Mouse (Mus musculus): ENCODE measurements at regions not wholly inside any gene's neighbourhood (a gene's known extent, or its start where the extent isn't known, plus 50 kb on each side); places are given as distances from the start of the nearest gene placed in this dataset.
A peak's percentile ranks its signal among the peaks of the same experiment; 100 is the strongest.

DNA sequence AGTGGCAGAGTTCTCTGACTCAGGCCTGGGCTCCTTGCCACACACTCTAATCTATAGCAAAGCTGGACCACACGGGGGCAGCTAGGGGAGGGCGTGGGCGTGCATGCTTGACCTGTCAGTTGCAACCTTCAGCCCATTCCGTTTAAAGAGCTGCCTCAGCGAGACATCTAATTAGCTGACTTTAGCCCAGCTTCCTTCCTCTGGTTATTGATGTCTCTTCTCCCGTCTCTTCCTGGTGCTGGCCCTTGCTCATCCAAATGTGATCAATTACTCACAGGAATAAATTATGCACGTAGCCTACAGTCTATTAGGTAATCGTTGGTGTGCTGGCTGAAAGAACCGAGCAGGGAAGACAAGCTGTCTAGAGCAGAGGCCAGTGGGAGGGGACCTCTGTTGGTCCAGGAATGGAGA, 219.0 kb downstream of the Rplp1 start:
- ATAC-seq (replicated peaks; ENCODE audit: insufficient number of reproducible peaks, low FRiP score, low TSS enrichment, poor library complexity, severe bottlenecking): 0 out of 2 replicates have a peak, but pooled peaks have one; percentile 48

DNA sequence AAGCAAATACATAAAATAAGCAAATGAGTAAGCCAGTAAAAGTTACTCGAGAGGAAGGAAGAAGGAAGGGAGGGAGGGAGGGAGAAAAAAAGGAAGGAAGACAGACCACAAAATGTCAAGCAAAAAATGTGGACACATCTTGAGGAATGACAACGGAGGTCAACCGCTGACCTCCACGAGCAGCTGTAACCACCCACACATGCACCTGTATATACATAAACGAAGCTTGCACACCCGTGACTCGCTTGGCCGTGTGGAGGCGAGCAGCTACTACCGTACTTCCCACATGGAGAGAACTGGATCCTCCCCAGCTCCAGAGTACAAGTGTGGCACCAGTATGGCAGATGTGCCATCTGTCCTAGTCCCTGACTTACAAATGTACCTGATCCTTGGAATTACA, 220.1 kb downstream of the Rplp1 start:
- no peak for ATAC-seq (replicated peaks; ENCODE audit: insufficient number of reproducible peaks, low FRiP score, low TSS enrichment, poor library complexity, severe bottlenecking)

DNA sequence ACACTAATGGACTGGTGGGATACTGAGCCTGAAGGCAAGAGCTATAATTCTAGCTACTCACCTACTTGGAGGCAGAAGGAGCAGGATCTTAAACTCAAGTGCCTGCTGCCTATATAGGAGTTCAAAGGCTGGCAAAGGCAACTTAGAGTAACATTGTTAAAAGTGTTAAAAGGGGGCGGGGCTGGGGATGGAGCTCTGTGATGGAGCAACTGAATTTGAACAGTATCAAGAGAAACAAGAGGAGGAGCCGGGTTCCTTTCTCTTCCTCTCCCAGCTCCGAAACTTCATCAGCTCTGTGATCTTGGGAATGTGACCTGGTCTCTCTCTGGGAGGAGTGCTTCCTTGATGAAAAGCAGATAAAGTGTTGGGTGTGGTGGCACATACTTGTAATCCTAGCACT, 223.6 kb downstream of the Rplp1 start:
- ATAC-seq (replicated peaks; ENCODE audit: insufficient number of reproducible peaks, low FRiP score, low TSS enrichment, poor library complexity, severe bottlenecking): no peak

DNA sequence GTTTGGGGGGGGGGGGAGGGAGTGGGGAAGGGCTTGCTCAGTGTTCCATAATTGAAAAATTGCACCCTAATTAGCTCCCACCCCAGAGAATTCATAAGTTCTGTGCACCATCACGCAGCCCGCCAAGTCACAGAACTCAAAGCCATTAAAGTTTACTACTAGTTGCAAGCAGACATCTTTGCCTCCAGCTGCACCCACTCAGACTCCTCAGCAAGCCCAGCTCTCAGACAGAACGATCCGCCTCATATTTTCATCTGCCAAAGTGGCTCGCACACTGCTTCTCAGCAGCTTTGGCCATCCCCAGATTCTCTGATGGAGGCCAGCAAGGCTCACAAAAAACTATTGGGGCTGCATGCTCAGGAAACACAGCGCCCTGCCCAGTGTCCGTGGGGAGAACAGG, 224.4 kb downstream of the Rplp1 start:
- ATAC-seq (replicated peaks; ENCODE audit: insufficient number of reproducible peaks, low FRiP score, low TSS enrichment, poor library complexity, severe bottlenecking): no peak

DNA sequence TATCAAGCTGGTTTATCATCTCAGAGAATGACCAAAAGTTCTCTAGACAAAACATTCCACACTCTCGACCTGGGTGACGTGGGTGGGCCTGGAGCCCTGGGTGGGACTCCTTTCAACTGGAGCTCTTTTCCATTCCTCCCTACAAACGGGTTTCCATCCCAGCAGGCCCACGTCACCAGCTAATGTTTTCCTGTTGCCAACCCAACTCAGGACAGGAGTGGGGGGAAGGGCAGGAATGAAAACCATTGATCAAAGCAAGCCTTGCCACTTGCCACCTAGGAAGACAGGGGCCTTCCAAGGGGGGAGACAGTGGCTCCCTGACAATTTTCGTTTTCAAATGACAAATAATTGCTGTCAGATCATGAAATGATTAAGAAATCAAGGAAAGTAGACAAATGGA, 224.8 kb downstream of the Rplp1 start:
- ATAC-seq (replicated peaks; ENCODE audit: insufficient number of reproducible peaks, low FRiP score, low TSS enrichment, poor library complexity, severe bottlenecking): no peak

DNA sequence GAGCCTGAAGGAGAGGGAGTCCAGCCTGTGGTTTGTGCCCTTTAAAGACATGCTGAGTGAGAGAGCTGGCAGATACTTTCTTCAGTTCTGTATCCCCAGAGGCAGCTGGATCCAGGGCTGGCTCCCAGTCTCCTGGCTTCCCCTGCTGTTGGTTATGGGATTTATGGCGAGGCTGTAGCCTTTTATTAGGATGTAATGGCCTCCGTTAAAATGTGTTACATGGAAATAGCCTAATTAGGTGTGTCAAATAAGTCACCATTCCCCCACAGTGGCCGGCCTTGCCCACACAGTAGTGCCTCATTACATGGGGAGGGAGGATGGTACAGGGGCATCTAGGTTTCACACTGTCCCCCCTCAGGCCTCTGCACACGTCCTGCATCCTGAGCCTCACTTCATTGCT, 230.8 kb downstream of the Rplp1 start:
- ATAC-seq (replicated peaks; ENCODE audit: insufficient number of reproducible peaks, low FRiP score, low TSS enrichment, poor library complexity, severe bottlenecking): no peak

DNA sequence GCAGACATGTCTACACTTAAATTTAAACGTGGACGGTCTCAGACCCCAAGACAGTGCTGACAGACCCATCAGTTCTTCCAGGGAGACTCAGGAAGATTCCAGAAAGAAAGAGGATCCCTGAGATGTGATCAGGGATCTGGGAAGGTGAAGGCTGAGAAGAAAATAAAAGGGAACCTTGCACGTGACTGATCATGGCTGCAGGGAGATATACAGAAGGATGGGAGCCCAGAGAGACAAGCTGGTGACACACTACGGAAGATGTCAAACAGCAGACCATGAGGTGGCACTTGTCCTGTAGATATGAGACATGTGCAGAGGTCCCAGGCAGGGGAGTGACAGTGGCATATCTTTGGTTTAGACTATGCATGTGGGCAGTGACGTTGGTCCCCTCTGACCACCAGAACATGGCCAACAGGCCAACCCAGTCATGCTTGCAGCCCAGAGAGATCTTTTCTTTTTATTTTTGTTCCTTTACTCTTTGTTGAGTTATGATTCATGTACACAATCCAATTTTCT, 231.5 kb downstream of the Rplp1 start:
- ATAC-seq (replicated peaks; ENCODE audit: insufficient number of reproducible peaks, low FRiP score, low TSS enrichment, poor library complexity, severe bottlenecking): no peak

DNA sequence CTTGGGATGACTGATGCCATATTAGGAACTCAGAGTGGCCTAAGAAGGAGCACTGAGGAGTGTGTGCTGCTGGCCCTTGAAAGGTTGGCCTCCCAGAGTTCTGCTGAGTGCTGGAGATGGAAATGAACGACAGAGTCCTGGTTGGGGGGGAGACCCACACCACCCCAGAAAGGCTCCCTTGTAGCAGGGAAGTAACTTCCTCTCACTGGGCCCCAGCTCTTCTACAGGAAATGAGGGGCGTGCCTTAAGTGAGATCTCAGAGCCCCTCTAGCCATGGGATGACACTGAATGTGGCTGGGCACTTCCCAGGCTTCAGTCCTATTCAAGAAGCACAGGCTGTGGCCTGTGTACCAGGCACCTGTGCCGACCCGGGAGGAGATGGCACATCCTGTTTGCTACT, 232.0 kb downstream of the Rplp1 start:
- no peak for ATAC-seq (replicated peaks; ENCODE audit: insufficient number of reproducible peaks, low FRiP score, low TSS enrichment, poor library complexity, severe bottlenecking)

DNA sequence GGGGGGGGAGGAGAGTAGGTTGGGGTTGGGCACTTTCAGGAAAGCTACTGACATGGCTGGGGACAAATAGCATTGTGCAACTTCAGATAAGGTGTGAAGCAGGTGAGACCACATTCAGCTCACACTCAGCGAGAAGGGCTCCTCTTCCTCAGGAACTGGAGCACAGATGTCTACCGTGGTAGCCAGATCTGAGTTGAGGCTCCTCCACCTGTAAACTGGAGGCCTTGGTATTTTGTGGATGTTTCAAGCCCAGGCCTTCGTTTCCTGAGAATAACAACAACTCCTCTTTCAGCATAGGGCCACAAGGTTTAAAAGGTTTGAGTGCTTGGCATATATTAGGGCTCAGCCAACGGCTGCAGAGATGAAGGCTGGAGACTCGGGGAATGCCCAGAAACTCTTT, 232.9 kb downstream of the Rplp1 start:
- ATAC-seq (replicated peaks; ENCODE audit: insufficient number of reproducible peaks, low FRiP score, low TSS enrichment, poor library complexity, severe bottlenecking): no peak

DNA sequence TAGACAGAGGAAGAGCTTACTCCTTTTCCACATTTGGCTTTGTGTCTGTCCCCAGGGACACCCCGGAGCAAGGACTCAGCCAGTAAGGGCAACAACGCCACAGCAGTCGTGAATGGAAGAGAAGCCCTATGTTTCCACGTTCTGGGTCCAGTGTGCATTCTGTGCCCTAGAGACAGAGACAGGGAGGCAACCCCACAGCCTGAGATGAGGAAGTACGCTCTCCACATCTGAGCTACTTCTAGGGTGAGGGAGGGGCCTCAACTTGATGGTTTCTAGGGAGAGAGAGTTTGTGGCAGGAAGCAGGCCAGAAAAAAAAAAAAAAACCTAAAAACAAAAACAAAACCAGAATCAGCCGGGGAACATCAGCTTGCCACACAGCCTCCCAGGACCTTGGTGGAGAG, 233.4 kb downstream of the Rplp1 start:
- peak; percentile 79 for ATAC-seq (replicated peaks; ENCODE audit: insufficient number of reproducible peaks, low FRiP score, low TSS enrichment, poor library complexity, severe bottlenecking)

DNA sequence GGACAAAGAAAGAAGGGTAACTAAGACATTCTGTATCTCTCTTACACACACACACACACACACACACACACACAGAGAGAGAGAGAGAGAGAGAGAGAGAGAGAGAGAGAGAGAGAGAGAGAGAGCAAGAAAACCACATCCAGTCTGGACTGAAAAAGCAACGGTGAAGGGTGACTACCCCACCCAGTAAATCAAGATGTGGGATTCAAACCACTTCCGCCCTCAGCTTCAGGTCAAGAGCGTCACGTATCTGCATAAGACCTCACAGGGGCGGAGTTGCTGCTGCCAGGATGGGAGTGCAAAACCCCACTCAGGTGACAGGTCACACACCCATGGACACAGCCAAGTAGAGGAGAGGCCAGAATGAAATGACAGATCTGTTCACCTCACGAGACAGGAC, 234.7 kb downstream of the Rplp1 start:
- peak; percentile 56 for ATAC-seq (replicated peaks; ENCODE audit: insufficient number of reproducible peaks, low FRiP score, low TSS enrichment, poor library complexity, severe bottlenecking)

DNA sequence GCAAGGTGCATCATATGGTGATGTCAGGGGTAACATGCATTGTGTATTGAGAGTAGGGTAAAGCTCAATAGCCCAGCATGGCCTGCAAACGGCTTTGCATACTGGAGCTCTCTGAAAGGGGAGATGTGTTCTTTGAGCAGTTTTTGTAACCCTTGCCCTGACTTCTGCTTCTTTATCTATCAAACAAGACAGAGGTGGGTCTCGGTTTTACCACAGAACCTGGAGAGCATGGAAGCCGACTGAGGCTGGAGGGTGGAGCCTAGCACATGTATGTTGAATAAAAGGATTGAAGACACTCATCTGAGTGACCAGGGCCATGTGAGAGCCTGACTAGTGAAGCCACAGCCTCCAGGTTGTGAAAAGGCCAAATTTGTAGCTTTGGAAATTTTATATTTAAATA, 236.7 kb downstream of the Rplp1 start:
- no peak for ATAC-seq (replicated peaks; ENCODE audit: insufficient number of reproducible peaks, low FRiP score, low TSS enrichment, poor library complexity, severe bottlenecking)

DNA sequence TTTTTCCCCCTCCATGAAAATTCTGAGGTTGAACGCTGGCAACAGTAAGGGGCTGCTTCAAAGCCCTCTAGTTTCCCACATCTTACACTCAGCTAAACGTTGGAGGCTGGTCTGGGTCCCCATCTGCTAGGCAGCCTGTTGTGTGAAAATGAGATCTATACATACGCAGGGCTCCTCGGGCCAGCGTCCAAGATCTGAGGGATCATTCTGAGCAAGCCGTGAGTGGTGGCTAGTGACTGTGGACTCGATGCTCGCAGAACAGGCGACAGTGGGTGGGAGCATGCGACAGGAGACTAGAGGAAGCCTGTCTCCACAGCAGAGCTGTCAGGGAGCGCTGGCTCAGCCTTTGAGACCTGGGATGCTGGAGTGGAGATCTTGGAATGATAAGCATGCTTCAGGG, 237.3 kb downstream of the Rplp1 start:
- no peak for ATAC-seq (replicated peaks; ENCODE audit: insufficient number of reproducible peaks, low FRiP score, low TSS enrichment, poor library complexity, severe bottlenecking)

DNA sequence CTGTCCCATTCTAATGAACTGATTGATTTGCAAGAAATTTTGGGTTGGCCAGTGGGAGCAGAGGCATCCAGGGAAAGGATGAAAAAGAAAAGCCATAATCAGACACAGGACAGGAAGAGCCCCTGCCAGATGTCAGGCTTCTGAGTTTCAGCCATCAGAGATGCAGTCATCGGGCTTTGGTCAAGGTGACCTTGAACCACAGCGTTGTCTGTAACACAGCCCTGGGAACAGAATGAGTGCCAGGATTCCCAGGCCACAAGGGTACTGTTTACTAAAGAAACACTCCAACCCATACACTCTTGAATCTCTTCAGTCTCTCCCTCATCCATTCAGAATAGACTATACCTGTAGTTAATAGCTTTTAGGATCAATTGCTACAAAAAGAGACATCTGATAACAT, 239.0 kb downstream of the Rplp1 start:
- ATAC-seq (replicated peaks; ENCODE audit: insufficient number of reproducible peaks, low FRiP score, low TSS enrichment, poor library complexity, severe bottlenecking): no peak

DNA sequence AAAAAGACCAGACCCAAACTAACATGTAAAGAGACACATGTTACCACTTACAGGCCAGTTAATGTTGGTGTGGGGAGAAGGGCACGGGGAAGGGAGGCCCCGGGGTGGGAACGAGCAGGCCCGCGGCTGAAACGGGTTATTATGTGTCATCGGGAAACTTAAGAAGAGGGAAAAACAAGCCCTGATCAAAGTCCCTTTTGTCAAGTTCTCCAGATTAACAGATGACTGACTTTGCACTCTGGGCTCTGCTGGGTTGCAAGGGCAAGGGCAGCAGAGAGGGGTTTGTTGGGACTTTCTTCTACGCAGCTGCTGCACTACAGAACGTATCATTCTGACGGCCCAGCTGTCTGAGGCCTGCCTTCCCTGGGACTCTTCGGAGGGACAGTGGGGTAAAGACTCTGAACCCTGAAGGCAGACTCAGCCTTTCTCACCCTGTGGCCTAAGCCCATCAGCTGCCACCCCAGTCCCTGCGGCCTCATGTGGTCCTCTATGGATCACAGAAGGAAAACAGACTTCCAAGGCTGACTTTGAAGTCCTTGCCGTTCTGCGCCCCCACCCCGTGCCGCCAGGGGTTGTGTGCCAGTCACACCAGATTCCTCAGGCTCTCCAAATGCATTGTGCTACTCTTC, 240.7 kb downstream of the Rplp1 start:
- ATAC-seq (replicated peaks; ENCODE audit: insufficient number of reproducible peaks, low FRiP score, low TSS enrichment, poor library complexity, severe bottlenecking): no peak

DNA sequence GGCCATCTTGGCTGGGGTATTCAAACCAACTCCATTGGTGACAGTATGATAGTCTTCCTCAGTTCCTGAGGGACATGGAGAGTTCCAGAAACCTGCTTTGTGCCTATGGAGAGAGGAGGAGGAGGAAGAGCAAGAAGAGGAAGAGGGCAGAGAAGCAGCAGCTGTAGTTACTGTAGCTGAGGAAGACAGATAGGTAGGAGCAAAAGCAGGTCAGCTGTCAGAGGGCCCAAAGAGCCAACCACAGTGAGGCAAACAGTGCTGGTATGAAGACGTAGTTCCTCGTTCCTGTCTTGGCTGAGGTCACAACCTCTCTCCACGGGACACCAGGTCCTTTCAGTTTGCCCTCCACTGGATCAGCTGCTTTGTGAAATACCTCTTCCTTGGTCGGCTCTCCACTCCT, 243.4 kb downstream of the Rplp1 start:
- 0 out of 2 replicates have a peak, but pooled peaks have one; percentile 28 for ATAC-seq (replicated peaks; ENCODE audit: insufficient number of reproducible peaks, low FRiP score, low TSS enrichment, poor library complexity, severe bottlenecking)

DNA sequence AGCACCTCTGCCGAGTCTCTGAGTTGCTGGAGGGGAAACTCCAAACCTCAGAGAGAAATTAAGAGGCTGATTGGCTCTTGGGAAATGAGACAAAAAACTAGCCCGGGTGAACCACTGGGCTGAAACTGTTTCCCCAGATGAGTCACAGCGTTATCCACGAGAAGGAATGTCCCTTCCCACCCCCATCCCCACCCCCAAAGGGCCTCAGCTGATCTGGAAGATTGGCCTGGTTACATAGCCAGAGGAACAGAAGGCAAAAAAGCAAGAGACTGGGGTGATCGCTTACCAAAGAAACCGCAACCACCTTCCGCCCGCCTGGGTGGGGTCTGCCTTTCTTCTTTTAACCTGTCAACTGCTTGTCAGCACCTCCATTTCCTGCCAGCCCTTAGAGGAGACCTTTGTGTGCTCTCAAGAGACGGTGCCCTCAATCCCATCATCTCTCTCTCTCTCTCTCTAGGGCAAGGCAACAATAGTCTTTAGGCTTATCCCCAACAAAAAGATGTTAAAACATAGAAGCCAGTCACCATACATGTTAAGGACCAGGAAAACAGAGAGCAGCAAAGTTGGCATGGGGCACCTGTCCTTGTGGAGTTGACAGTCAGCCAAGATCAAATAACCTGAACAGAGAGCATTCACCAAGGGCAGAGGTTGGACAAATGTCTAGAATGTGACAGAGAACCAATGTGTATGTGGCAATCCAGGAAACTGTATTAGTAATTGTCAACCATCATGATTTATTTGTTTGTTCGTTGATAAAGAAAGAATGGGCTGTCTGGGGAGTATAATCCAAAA, 244.4 kb downstream of the Rplp1 start:
- ATAC-seq (replicated peaks; ENCODE audit: insufficient number of reproducible peaks, low FRiP score, low TSS enrichment, poor library complexity, severe bottlenecking): peak; percentile 40; the same call in 1 of the 2 replicates

DNA sequence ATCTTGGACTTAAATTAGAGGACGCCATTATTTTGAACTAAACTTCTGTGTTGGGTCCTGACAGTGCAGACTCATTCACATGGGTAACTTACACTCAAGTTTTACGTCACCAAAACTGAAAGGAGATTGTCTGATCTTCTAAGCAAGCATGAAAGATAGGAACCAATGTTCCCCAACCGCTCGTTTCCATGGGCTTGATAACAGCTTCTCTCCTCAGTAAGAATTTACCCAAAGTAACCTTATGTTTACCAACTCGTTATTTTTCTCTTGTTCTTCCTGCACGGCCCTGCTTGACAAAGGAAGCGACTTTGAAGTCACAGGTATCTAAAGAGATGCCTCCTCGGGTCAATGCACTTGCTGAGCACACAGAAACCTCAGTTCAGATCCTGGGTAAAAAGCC, 245.6 kb downstream of the Rplp1 start:
- no peak for ATAC-seq (replicated peaks; ENCODE audit: insufficient number of reproducible peaks, low FRiP score, low TSS enrichment, poor library complexity, severe bottlenecking)

DNA sequence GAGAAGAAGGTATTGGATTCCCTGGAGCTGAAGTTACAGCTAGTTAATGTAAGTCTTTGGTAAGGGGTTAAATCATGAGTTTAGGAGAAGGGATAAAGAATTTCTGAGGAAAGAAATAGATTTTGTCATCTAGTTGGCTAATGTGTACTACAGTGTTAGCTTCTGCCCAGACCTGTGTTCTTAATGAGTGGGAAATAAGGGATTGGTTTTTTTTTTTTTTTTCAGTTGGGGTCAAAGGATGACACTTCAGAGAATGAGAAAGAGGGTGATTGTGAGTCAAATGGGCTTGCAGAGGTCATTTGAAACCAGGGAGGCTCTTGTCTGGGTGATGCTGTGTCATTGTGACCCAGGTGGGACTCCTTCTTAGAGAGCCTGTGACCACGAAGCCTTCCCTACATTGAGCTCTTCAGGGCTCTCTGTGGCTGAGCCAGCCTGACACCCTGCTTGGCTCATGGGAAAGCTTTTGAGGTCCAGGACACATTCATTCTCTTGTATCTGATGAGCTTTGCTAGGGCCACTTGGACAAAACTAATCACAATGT, 246.1 kb downstream of the Rplp1 start:
- no peak for ATAC-seq (replicated peaks; ENCODE audit: insufficient number of reproducible peaks, low FRiP score, low TSS enrichment, poor library complexity, severe bottlenecking)

DNA sequence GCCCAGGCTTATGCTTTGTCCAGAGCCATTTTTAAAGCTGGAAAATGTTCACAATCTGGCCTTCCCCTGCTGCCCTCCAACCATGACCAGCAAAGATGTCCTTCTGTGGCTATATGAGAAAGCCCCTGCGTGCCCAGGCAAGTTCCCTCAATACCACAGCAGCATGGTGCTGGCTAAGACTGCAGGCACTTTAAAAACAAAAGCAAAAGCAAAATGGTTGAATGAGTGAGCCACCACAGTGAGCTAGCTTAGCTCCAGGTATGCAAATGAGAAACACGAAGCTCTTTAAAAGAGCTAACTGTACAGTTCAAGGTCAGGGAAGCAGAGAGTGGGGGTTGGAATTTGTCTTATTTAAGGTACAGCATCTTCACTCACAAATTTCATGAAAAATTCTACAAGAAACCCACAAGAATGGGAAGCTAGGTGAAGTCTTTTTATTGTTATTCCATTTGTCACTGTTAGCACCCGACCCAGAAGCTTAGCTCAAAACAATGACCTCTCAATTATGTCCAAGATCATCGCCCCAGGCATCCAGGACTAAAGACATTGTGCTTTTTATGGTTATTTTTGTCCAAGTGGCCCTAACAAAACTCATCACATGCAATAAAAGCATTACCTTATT, 246.8 kb downstream of the Rplp1 start:
- ATAC-seq (replicated peaks; ENCODE audit: insufficient number of reproducible peaks, low FRiP score, low TSS enrichment, poor library complexity, severe bottlenecking): no peak
